Mouse (Mus musculus) 416B (cell line): ENCODE results near the gene Cpsf6.

Experiments used
- DNase-seq: peaks from one replicate; pipeline ENCODE4 v3.0.0; 2011; ENCODE audit warnings: low read depth

Gene Cpsf6

DNA sequence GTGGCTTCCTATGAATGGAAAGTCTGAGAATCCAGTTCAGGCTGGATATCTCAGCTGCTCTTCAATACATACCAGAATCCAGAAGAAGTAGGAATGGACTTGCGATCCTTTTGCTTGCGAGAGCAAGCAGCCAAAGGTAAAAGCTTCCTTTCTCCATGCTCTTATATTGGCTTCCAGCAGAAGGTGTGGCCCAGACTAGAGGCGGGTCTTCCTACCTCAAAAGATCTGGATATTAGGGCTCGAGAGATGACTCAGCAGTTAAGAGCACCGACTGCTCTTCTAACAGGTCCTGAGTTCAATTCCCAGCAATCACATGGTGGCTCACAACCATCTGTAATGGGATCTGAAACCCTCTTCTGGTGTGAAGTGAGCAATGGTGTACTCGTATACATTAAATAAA is at the start of gene Cpsf6:
Gene Cpsf6, minus strand, starts transcription at position 108 of the 400 bp plus-strand sequence.
- DNase-seq = peak; percentile 43

DNA sequence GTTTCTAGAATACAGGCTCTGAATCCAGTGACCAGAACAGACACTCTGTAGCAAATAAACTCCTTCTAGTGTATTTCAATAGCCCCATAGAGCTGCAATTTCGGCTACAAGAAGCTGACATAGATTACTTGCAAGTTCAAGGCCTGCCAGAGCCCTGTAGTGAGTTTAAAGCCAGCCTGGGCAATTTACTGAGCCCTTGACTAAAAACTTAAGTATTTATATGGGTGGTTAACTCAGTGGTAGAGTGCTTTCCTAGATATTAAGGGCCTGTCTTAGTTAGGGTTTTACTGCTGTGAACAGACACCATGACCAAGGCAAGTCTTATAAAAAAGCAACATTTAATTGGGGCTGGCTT is 46.8 kb upstream of the Cpsf6 start:
- no peak for DNase-seq

DNA sequence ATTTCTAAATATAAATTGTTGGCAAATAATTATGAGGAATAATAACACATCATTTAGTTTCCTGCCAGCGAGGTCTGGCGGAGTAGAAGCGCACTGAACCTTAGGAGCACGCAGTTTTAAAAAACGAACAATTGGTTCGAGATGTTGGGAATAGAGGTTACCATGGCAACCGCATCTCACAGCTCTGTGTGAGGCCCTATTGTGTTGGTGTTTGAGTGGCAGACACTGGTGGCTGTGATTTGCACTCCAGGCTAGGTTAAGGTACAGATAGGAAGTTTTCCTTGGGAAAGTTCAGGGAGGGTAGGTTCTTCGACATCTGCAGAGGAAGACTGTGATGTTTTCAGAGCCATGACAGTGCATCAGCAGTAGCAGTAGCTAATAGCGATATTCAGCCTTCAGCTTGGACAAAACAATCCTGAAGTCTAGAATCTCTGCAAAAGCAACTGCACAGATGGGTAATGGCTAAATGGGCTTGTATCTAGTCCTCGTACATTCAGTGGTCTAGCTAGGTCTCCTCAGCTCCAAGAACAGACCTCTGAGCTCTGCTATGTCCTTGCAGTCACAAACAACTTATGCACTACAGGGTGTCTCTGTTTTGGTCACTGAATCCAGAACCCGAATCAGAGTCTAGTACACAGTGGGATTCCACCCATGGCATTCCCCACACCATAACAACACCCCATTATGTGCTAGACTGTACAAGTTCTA is 46.2 kb upstream of the Cpsf6 start:
- no peak for DNase-seq

DNA sequence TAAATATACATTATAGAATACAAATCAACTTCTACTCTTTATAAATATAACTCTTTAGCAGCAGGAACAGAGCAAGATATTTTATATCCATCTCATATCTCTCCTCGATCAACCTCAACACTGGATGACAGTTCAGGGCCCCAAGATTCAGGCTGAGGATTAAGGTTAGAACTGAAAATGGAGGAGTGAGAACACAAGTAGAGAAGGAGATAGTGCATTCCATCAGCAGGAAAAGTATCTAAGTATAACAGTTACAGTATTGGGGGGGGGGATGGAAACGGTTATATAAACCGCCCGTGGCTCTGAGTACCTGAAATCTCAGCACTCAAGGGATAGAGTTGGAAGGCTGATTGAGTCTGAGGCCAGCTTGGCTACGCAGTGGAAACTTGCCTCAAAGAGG is 45.2 kb upstream of the Cpsf6 start:
- no peak for DNase-seq

DNA sequence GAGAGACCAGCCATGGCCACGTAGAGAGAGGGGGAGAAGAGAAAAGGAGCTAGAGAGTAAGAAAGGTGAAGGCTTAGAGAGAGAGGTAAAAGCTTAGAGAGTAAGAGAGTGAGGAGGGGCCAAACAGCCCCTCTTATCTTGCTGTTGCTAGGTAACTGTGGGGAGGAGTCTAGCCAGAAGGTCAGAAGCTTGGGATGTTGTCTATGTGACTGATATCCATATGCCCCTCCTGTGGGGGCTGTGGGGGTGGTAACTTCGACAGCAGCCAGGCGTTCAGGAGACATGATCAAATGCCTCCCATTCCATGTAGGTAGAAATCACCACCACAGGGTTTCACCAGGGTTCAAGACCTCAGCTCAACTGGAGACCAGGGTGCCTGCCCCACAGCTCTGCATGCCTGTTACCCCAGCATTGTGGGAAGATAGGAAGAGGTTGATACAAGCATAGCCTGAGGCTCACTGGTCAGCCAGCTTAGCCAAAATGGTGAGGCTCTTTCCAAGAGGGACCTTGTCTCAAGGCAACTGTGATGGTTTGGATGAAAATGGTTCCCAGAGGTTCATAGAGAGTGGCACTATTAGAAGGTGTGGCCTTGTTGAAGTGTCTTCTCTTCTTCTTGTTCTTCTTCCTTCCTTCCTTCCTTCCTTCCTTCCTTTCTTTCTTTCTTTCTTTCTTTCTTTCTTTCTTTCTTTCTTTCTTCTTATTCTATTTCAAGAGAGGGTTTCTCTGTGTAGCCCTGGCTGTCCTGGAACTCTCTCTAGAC is 44.5 kb upstream of the Cpsf6 start:
- no peak for DNase-seq

DNA sequence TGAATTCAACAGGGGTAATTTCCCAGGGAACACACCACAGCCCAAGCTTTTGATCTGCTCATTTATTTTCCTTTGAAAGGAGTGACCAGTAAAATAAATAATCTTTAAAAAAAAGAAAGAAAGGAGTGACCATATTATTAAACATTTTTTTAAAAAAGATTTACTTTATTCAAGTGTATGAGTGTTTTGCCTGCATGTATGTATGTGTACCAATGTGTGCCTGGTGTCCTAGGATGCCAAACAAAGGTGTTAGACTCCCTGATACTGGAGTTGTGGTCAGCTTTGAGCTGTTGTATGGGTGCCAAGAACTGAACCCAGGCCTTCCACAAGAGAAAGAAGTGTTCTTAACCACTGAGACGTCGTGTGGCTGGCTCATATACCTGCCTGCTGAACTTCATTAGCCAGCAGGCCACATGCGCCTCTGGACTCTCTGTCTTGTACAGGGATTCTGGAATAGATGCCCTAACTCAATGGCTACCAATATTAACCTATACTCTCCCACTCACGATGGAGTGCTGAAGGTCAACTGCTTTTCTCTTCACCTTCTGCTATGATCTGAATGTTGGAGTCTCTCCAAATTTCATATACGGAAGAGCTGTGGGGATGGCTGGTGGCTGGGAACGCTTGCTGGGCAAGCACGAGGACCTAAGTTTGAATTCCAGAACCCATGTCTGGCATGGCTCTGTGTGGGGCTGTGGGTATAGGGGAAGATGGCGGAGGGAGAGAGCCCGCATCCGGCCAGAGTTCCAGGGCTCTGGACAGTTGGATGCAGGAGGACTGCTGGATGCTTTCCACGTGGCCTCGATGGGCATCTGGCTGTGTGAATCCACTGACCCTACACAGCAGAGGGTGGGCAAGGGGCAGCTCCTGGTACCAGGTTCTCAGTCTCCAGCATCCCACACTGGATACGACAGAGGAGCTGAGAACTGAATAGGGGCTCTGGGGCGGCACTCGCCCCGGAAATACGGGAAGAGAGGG is 43.5 kb upstream of the Cpsf6 start:
- no peak for DNase-seq

DNA sequence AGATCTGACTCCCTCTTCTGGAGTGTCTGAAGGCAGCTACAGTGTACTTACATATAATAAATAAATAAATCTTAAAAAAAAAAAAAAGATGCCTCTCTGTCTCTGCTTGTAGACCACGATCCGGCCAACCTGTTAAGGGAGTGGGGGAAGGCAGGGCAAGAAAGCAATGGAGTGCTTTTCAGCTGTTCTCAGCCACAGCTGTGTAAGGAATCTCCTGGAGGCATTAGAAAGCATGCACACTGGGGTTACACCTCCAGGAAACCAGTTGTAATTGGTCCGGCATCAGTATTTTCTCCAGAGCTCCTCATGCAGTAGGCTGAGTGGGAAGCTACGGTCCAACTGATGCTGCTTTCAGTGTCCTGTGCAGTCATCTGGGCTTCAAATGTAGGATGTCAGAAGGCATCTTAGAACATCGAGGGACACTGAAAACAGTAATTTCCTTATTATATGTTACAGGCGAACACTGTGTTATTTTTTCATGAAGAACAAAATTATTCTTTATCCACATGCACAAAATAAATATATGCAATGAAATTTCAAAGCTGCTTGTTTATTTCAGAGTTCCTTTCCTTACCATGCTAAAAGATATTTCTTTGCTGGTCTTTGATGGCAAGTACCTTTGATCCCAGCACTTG is 42.5 kb upstream of the Cpsf6 start:
- DNase-seq = no peak

DNA sequence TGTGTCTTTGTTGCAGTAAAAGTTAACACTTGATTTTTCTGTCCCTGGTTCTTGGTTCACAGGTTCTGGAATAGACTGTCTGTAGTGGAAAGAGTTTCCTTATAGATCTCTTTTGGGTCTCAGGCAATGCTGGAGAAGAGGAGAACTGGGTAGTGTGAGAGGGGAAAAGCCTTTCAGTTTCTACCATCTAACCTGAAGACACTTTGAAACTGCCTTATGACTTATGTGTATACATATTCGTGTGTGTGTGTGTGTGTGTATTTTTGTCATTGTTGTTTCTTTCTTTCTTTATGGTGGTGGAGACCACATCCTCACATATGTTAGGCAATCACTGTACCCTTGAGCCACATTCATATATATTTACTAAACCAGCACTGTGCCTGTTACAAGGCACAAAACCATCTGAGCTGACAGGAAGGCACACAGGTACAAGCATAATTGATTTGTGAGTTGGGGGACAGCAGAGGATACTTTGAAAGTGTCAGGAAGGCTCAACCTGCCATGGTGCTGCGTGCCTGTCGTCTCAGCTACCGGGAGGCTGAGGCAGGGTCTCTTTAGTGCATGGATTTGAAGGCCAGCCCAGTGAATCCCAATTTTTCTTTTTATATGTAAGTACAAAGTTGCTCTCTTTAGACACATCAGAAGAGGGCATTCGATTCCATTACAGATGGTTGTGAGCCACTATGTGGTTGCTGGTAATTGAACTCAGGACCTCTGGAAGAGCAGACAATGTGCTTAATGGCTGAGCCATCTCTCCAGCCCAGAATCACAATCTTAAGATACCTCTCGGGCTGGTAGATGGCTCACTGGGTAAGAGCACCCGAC is 41.7 kb upstream of the Cpsf6 start:
- no peak for DNase-seq

DNA sequence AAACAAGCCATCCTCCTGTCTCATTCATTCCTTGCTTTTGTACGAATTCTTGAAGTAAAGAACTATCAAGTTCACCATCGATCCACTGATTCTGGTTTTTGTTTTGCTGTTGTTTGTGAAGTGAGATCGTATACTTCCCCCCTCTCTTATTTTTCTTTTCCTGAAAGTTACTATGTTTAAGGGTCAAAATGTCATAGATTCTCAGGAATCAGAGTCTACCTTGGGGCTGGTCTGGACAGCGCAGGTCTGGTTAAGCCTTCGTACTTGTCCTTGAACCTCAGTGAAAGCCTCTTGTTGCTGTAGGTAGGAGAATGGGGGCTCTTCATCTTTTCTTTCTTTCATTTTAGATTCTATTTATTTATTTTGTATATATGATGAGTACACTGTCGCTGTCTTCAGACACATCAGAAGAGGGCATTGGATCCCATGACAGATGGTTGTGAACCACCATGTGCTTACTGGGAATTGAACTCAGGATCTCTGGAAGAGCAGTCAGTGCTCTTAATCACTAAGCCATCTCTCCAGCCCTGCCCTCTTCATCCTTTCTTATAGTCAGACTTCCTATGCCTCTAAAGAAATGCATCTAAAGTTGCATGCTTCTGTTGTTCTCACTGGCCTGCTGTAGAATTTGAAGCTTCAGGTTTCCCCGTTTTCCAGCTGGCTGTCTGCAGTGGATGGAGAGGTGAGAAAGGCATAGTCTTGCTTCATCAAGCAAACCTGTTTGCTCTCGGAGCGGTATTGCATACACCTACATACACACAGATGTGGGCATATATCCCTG is 40.9 kb upstream of the Cpsf6 start:
- no peak for DNase-seq

DNA sequence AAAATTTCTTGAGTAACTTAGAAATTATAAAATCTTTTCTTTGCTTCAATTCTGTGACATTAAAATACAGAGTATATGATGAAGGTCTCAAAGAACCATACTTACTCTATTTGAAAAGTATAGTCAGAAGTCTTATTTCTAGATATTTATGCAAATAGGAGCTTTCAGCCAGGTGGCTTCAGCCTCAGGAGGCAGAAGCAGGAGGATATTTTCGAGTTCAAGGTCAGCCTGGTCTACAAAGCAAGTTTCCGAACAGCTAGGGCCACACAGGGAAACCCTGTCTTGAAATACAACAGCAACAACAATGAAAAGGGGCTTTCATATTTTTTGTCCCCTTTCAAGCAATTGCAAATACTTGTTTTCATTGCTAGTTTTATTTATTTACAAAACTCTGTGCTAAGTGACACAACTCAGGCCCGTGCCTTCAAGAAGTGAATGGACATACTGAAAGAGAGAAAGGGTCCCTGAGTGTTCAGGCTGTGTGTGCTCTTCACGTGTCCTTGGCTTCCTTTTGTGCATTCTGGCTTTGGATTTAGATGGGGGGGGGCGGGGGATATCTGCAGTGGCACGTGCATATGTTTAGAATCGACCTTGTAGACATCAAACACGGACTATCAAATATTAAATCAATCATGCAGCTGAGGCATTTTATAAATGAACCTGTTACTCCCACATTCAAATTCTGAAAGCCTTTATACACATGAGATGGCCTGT is 39.9 kb upstream of the Cpsf6 start:
- DNase-seq = no peak

DNA sequence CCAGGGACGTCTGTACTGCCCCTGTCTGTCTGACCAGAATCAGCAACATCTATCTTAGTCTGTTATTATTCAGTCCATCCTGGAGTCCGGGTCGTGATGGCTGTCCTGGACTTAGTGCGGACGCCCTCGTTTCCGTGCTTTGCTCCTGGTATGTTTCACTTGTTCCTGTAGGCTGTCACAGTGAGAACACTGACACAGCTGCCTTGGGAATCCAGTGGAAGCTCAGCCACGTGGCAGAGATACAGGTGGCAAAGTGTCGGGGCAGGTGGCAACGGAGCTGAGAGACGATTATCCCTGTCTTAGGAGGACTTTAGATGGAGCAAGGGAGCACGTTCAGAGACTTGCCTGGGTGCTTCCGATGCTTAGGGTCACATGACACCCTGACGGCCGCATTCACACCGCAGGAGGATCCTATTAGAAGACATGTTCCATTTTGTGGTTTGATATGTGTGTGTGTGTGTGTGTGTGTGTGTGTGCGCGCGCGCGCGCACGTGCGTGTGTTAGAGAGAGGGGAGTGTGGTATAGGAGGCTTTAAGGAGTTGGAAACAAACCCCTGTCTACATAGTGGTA is 38.9 kb upstream of the Cpsf6 start:
- no peak for DNase-seq

DNA sequence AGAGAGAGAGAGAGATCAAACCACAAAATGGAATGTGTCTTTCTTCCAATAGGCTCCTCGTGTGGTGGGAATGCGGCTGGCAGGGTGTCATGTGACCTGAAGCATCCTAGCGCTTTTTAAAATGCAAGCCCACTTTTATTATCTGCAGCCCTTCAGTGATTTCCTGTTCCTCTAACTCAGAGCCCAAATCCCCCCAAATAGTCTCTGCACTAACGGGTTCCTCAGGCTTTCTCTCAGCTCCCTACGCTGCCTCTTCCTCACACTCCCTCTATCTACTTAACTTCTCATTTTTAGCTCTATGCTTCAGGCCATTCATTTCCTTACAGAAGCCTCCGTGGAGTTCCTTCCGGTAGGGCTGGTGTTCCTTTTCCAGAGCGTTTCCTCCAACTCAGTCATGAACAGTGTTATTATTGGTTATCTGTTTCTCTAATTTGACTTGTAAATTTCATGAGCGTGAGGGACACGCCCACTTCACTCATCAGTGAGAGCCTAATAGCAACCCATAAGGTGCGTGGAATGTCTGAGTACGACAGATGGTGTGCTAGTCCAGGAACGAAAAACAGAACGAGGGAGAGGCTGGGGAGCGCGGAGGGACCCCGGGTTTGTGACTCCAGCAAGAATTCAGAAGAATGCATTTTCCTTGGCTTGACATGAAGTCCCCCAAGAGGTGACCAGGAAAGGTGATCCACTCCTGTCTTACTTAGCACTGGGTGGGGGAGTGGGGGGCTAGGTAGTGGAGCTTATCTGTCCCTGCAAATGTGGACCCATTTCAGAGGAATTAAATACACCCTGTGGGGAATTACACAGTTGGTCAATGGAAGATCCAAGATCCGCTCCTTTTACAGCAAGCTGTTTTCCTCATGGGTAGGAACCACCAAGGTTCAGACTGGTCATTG is 38.2 kb upstream of the Cpsf6 start:
- peak; percentile 89 for DNase-seq

DNA sequence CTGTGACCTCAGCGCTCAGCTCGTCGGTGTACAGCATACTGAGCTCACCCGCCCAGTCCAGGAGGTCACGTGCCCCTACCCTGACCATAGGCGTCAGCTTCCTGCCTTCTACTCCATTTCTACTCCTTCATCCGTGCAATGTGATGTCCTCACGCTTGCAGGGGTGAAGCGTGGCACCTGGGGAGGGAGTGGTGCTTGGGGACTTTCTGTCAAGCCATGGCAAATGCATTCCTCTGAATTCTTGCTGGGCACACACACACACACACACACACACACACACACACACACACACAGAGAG is 37.6 kb upstream of the Cpsf6 start:
- peak; percentile 86 for DNase-seq

DNA sequence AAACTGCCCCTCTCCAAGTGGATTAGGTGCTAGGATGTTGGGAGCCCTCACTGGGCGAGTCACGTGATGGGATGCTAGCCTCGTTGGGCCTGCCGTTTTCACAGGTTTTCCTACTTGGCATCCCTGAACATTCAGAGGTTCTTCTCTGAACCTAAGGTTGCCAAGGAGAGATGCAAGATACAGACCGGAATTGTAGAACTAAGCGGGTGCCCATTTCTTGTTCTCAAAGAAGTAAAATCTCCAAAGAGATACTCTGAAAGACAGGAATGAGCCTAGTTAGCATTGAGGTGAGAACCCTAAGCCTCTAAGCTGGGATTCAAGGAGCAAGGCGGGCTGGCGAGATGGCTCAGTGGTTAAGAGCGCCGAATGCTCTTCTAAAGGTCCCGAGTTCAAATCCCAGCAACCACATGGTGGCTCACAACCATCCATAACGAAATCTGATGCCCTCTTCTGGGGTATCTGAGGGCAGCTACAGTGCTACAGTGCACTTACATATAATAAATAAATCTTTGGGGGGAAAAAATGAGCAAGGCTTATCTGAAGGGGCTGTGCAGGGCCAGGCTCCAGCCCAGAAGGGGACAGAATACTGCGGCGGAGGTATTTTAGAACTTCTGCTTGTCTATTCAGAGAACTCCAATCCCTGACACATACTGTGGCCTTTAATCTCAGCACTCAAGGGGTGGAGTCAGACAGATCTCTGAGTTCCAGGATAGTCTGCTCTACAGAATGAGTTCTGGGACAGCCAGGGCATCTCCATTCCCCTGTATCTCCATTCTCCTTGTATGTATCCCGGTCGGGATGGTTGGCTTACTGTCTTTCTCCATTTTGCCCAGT is 37.0 kb upstream of the Cpsf6 start:
- DNase-seq = no peak

DNA sequence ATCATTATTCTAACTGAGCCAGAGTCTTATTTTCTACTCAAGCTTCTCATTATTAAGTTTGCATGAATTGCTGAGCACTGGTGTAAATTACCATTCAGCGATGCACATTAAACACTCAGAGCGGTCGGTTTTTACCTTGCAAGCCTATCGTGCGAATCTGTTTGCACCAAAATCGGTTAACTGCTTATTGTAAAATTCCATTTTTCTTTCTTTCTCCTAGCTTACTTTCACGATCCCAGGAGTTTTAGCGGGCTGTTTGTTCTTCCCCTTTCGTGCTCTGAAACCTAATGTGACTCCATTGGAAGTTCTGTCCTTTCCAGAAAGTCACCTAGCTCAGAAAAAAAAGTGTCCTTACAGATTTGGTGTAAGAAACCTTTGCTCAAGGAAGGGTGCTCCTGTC is 36.3 kb upstream of the Cpsf6 start:
- no peak for DNase-seq

DNA sequence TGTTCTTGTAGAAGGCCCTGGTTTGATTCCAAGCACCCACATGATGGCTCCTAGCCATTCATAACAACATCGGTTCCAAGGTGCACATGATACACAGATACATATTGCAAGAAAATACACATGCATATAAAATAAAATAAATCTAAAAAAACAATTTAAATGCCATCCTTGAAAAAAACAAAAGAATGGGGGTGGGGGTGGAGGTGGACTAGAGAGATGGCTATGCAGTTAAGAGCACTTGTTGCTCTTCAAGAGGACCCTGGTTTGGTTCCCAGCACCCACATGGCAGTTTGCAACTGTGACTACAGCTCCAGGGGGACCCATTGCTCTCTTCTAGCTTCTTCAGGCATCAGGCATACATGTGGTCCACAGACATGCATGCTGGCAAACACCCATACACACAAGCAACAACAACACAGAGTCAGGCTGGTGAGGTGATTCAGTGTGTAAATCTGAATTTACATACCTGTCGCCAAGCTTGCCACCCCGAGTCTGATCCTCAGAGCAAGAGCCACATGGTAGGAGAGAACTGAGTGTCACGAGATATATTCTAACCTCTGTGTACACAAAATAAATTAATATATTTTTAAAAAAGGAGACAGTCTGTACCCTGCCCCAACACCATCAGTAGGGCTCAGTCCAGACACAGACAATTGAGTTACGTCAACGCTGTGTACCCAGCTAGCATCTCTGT is 35.7 kb upstream of the Cpsf6 start:
- DNase-seq = no peak

DNA sequence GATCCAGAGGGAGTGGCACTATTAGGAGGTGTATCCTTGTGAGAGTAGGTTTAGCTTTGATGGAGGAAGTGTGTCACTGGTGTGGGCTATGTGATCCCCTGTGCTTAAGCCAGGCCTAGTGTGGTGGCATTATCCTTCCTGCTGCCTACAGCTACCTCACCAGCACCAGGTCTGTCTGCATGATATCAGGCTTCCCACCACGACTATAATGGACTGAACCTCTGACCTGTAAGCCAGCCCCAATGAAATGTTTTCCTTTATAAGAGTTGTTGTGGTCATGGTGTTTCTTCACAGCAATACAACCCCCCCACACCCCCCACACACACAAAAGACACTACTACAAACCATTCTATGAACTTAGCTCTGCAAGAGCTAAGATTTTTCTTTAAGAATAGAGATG is 34.9 kb upstream of the Cpsf6 start:
- peak; percentile 30 for DNase-seq
